Mouse (Mus musculus) layer of hippocampus, adult 11-12 months (tissue): ENCODE results near the gene Higd2a.

Source experiments
- DNase-seq: peaks from one replicate; pipeline ENCODE4 v3.0.0; 2022; ENCODE audit warnings: low spot score

The Higd2a gene

DNA sequence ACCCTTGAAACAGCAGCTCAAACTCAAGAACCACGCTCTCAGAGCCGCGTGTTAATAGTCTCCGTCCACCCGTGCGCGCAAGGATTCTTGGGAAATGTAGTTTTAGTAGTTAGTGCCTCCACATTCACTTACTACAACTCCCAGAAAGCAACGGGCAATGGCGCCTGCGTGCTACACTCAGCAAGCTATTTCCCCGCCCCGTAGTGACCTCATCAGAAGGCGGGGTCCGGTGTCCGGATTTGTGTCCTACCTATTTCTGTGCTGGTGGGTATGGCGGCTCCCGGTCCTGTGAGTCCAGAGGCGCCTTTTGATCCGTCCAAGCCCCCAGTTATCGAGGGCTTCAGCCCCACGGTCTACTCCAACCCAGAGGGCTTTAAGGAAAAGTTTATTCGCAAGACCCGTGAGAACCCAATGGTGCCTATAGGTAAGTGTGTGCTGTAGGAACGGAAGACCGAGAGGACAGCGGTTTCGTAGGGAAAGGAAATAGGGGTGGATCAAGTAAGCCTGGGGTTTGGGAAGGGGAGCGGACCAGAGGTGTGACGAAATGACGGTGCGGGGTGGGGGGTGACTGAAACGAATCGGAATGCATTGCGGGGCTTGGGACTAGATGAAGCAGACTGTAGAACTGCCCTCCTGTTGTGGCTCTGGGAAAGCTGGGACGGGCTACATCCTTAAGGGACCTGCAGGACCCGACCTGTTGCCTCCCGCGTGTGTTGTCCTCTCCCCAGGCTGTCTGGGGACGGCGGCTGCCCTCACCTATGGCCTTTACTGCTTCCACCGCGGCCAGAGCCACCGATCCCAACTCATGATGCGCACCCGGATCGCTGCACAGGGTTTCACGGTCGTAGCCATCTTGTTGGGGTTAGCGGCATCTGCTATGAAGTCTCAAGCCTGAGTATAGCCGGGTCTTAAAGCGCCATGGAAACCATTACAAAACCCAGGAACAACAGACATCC, at the start of gene Higd2a, which contains the start of gene Nop16:
Gene Higd2a (plus strand): TSS at position 212 of the 956 bp plus-strand sequence.
Gene Nop16 (minus strand): TSS at position 95 of the 956 bp plus-strand sequence.
- peak; percentile 98 for DNase-seq

GRCm38 (mm10) chr13:54548036-54548435, 42.0 kb upstream of the Higd2a start:
- no peak for DNase-seq

- DNase-seq: no peak
These were observed 33.8 kb upstream of the Higd2a start for GRCm38 (mm10) chr13:54556176-54556575.

DNA sequence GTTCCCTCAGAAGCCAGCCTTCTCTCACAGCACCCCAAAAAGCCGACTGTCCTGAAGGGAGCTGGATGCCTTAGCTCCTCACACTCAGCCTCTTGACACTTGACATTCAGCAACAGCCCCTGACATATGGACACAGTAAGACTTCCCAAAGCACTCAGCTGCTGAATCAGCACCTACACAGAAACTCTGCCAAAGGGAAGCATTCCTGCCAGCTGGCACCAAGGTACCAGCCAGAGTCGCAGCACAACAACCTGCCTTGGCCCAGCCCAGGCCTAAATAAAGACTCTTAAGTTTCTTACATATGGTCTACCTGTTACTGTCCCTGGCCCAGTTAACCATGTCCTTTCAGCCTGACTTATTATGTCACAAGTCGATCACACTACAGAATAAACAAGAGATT, 33.2 kb upstream of the Higd2a start:
- DNase-seq: no peak

- no peak for DNase-seq
These were observed 32.4 kb upstream of the Higd2a start for GRCm38 (mm10) chr13:54557652-54558051.

DNA sequence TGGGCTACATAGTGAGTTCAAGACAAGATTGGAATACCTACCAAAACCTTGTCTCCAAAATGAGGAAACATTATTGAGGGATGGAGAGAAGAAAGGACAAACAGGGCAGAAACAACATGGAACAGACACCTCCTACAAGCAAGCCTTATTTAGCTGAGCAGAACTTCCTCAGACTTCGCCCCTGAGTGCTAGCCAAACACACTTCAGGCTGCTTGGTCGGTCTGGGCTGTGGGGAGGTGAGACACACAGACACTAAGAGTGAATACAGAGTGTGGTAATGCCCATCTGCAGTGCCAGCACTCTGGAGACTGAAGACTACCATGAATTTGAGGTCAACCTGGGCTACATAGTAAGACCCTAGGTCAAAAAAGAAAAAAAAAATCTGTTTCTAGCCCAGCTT, 30.4 kb upstream of the Higd2a start:
- DNase-seq: no peak

DNA sequence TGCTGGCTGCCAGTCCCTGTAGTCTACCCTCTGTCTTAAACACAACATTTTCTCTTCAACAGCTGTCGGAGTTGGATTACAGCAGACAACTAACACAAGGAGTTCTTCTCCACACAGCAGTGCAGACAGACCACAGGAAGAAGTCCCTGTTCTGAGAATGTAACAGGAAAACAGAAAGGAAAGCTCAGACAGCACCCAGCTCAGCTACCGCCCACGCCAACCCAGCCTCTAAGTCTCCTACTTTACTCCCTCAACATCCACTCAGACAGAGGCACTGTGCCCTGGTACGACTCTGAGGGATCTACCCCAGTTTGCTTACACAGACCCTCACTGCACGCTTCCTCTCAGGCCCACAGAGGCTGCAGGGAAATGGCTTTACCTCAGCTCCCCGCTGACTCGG, 29.4 kb upstream of the Higd2a start:
- DNase-seq: peak; percentile 47

- DNase-seq: no peak
These were observed 27.4 kb upstream of the Higd2a start for GRCm38 (mm10) chr13:54562562-54562961.

- no peak for DNase-seq
These were observed 25.5 kb upstream of the Higd2a start for GRCm38 (mm10) chr13:54564232-54565200.

DNA sequence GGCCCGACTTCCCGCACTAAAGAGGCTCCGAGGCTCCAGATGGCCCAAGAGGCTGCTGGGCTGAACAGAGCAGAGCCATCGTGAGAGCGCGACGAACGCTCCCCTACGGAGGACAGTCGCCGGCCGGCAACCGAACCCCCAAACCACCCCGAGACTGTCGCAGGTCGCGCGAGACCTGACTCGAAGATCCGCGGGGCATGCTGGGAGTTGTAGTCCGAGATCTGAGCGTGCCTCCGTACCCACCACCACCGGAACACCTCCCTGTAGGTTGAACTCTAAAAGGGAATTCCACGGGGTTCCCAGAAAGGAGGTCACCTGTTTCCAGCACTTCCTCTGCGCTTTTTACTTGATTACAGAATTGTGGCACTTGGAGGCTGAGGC, 24.8 kb upstream of the Higd2a start, which contains the start of gene 4833439L19Rik:
Gene 4833439L19Rik (minus strand): TSS at position 235 of the 381 bp plus-strand sequence.
- peak; percentile 95 for DNase-seq

GRCm38 (mm10) chr13:54565594-54566345, 24.2 kb upstream of the Higd2a start:
- peak; percentile 64 for DNase-seq

- no peak for DNase-seq
These were observed 21.6 kb upstream of the Higd2a start for GRCm38 (mm10) chr13:54568380-54568779.

- no peak for DNase-seq
These were observed 20.7 kb upstream of the Higd2a start for GRCm38 (mm10) chr13:54569282-54569681.

GRCm38 (mm10) chr13:54570736-54571135, 19.3 kb upstream of the Higd2a start:
- no peak for DNase-seq

DNA sequence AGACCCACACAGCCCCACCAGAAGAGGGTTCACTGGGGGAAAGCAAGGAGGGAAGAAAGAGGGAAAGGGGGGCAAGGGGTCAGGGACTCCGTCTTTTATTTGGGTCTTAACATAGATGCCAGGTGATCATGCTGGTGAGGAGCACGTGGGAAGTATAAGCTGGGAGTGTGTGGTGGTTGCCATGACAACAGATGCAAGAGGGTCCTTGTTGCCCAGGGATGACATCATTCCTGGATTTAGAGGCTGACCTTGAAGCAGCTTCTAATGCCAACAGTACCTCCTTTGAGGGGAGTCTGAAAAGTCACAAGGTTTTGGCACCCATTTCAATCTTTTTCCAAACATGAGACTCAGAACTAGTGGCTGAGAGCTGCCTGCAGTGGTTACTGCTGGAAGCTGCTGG, 18.4 kb upstream of the Higd2a start:
- no peak for DNase-seq

DNA sequence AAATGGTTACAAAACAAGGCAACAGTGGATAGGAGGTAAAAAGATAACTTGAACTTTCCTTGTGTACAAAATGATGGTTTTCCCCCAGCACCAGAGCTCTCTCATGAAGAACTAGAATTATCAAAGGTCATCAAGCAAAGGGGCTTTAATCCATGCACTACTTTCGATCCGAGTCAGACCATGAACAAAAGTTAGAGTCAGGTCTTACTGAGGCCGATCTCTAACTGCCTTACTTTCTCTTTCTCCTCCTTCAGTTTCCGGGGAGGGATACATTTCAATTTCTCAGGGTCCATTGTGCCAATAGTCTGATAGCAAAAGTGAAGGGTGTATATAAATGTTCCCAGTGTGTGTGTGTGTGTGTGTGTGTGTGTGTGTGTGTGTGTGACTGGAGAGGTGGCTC, 17.4 kb upstream of the Higd2a start:
- no peak for DNase-seq

DNA sequence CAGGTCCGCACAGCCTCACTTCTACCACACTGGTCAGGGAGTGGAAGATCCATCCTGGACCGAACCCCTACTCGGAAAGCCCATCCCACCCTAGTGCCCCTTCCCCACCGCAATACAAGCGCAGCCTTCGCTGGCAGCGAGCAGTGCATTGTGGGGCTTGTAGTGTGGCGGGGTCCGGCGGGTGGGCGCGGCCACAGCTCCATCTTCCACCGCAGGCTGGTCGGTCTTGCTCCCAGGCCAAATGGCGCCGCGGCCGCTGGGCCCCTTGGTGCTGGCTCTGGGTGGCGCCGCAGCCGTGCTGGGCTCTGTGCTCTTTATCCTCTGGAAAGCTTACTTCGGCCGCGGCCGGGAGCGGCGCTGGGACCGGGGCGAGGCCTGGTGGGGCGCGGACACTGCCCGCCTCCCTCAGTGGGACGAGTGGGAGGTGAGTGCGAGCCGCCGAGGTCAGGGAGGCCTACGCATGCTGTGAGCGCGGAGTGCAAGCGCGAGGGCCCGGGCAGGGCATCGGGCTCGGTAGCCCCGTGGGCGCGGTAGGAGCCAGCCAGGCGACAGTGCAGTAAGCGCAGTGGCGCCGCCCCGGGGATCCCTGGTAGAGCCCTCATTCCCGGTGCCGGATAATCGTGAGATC, 15.0 kb upstream of the Higd2a start, which contains the start of gene Arl10:
Gene Arl10 (plus strand): TSS at position 162 of the 628 bp plus-strand sequence.
- peak; percentile 75 for DNase-seq

DNA sequence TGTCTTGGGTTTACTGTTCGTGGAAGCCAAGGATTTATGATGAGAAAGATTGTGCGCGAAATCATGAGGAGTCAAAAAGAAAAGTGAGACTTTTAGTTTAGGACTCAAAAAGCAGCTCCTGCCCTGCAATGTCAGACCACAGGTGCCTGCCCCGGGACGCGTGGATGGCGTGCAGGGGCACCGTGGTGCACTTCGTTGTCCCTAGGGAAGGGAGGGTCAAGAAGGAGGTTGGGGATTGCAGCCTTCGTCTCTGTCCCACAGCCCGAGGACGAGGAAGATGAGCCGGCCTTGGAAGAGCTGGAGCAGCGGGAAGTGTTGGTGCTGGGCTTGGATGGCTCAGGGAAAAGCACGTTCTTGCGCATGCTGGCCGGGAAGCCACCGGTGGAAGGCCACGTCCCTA, 14.5 kb upstream of the Higd2a start:
- DNase-seq: no peak

- DNase-seq: no peak
These were observed 12.1 kb upstream of the Higd2a start for GRCm38 (mm10) chr13:54577652-54578507.

GRCm38 (mm10) chr13:54581385-54581784, 8.6 kb upstream of the Higd2a start:
- DNase-seq: no peak
